Mouse (Mus musculus) heart, postnatal 0 days (tissue): ENCODE results near the gene Arcn1.

Experiments used
- CTCF ChIP-seq: IDR thresholded peaks from 2 replicates; pipeline ENCODE4 v1.5.1; 2016; ENCODE audit warnings: antibody characterized with exemption, control low read depth, low read depth
- EP300 ChIP-seq: IDR thresholded peaks from 2 replicates; pipeline ENCODE4 v1.6.1; 2016; ENCODE audit warnings: antibody characterized with exemption, low read depth

DNA sequence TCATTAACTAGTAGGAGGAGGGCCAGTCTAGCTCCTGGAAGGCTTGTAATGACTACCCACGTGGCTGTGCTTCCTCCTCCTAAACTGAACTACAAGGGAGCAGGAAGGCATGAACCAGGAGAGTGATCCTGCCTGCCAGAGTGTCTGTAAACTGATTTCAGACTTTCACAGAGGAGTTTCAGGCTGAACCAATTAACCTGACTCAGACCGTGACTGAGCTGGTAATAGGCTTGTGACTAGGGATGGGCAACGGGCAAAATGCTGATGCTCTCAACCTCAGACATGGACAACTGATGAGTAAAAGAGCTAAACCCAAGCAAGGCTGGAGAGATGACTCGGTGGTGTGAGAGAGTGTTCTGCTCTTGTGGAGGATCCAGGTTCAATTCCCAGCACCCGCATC lies 40.2 kb downstream of the Arcn1 start:
- TF ChIP-seq EP300 (no peak), CTCF (no peak)
